Mouse (Mus musculus) induced T-regulatory cell, adult 2 months (primary cell): ENCODE results near the gene Cyp4f18.
"Not testable (repeated sequence)": the region's sequence is repeated elsewhere in the genome, so short reads cannot be mapped to it uniquely, and the experiment has no call there.

Experiments
- DNase-seq: peaks from one replicate; pipeline ENCODE4 v3.0.0-alpha.2; 2012; ENCODE audit warnings: low read depth

Cyp4f18 gene

DNA sequence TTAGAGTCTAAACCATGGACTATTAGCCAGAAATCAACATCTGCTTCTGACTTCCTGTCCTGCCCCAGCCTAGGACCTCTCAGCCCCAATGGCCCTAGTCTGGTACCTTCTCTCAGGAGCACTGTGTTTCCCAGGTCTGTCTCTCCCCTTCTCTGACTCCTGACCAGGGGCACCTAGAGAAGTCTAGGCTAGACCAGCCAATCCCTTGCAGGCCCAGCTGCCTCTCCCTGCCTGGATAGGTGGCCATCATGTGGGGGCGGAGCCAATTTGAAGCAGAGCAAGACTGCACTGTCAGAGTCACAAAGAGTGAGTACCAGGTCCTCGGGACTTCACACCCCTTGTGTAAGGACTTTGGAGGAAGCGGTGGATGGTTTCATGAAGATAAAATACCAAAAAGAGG, at the start of gene Cyp4f18:
Gene Cyp4f18 (minus strand): TSS at position 154 of the 400 bp plus-strand sequence.
- no peak for DNase-seq

GRCm38 (mm10) chr8:72057643-72058042, 48.2 kb upstream of the Cyp4f18 start:
- not testable (repeated sequence) for DNase-seq

GRCm38 (mm10) chr8:72054633-72055032, 45.2 kb upstream of the Cyp4f18 start:
- DNase-seq = not testable (repeated sequence)

GRCm38 (mm10) chr8:72042493-72042892, 33.1 kb upstream of the Cyp4f18 start:
- DNase-seq = no peak

- DNase-seq = not testable (repeated sequence)
Observed at GRCm38 (mm10) chr8:72040918-72041317, 31.5 kb upstream of the Cyp4f18 start, which contains the start of gene Olfr372. Gene Olfr372, plus strand, starts transcription at chr8:72041218.

- DNase-seq = peak; percentile 27
Observed at GRCm38 (mm10) chr8:72032926-72033325, 23.5 kb upstream of the Cyp4f18 start.

DNA sequence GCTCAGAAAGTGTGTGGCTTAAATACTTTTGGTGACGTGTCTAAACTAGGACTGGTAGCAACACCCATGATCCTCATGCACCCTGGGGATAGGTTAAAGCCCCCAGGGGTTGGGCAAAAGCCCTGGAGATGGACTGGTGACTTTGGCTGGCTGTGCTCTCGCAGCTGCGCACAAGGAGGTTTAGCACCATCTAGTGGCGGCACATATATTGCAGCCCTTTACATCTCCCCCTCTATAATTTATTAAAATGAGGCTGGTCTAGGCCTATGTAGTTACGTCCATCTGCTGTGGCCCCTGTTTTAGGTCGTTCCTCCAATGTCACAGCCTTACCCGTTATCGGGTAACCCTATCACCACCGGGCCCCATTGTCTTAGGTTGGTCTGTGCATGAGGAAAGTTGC, 15.5 kb upstream of the Cyp4f18 start:
- DNase-seq = not testable (repeated sequence)

GRCm38 (mm10) chr8:72019816-72020215, 10.4 kb upstream of the Cyp4f18 start:
- DNase-seq = no peak

DNA sequence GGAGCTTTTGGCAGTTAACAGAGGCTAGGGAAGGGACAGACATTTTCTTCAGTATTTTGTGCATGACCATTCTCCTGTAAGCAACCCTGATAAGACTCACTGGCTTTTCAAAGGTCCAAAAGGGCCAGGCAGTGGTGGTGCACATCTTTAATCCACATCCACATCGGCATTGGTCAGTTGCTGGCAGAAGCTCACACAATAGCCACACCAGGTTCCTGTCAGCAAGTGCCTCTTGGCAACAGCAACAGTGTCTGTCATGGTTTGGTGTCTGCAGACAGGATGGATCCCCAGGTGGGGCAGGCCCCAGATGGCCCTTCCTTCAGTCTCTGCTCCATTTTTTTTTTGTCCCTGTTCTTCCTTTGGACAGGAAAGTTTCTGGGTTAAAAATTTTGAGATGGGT, 9.6 kb upstream of the Cyp4f18 start:
- DNase-seq = not testable (repeated sequence)

GRCm38 (mm10) chr8:72018141-72018540, 8.7 kb upstream of the Cyp4f18 start:
- no peak for DNase-seq

DNA sequence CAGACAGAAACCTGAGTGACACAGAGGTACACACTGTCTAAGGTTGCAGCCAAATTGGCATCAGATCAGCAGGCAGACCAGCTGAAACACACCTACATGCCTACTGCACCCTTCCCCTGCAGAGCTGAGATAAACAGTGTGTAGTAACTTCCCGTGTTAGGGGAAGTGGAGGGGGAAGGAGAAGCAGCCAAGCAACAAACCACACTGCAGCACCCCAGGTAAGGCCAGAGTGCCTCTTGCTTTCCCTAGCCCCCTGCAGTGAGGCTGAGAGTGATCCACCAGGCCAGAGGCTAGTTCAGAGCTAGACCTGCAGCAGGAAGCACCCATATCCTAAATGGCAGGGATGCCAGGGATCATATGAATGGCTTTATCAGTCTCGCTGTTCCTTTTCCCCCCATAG, 7.9 kb upstream of the Cyp4f18 start:
- not testable (repeated sequence) for DNase-seq

GRCm38 (mm10) chr8:72013506-72014228, 4.2 kb upstream of the Cyp4f18 start:
- not testable (repeated sequence) for DNase-seq

GRCm38 (mm10) chr8:72008134-72008641, 1.2 kb downstream of the Cyp4f18 start:
- DNase-seq = no peak

DNA sequence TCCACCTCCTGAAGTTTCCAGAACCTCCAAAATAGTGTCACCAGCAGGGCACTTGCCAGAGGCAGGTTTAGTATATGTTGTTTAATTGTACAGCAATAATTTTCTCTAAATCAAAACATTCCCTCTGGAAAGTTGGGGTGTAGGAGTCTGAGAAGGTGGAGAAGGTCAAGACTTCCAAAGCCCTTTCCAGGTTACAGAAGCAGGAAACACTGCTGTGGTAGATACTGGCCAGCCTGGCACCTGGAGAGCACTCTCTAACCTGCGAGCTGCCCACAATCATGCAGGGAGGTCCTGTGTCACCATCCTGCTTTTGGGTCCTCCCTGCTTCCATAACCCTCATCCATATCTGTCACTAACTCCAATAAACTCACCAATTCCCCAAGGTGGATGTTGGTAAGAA, 2.7 kb downstream of the Cyp4f18 start:
- no peak for DNase-seq

DNA sequence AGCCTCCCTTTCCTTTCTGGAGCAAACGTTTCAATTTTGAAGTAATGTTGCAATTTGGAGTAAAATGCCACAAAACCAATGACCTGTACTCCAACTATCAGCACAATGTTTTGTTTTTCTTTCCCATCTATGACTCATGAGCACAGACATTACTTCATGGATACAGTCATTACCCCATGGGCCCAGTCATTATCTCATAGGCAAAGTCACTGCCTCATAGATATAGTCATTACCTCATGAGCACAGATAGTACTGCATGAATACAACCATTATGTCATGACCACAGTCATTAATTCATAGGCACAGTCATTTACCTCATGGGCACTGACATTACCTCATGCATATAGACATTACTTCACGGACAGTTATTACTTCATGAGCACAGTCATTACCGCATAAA, 3.5 kb downstream of the Cyp4f18 start:
- DNase-seq = no peak

- DNase-seq = no peak
Observed at GRCm38 (mm10) chr8:72002942-72003341, 6.5 kb downstream of the Cyp4f18 start.

DNA sequence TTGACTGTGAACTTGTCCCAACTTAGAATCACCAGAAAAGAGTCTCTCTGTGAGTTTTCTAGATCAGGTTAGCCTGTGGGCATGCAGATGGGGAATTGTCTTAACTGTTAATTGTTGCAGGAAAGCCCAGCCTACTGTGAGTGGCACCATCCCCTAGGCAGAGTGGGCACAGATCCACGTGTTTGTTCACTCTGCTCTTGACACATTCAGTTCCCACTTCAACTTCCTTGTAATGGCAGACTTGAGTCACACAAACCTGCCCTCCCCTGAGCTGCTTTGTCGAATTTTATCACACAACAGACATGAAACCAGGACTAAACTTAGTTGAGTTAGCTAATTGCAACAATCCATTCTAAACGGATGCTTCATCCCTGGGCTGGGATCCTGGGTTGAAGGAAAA, 9.2 kb downstream of the Cyp4f18 start:
- DNase-seq = no peak

DNA sequence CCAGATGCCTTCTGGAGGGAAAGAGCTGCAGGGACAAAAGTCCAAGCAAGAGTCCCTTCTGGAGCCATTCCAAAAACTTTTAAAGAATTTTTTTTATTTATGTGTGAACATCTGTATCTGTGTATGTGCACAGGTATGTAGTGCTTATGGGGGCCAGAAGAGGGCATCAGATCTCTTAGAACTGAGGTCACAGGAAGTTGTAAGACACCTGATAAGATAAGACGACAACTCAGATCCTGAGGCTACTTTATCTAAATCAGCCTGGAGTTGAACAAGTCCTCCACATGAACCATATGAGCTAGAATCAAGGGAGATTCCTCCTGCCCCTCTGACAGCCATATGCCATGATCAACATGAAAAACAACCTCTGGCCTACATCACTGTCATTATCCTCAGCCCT, 10.0 kb downstream of the Cyp4f18 start:
- DNase-seq = no peak

DNA sequence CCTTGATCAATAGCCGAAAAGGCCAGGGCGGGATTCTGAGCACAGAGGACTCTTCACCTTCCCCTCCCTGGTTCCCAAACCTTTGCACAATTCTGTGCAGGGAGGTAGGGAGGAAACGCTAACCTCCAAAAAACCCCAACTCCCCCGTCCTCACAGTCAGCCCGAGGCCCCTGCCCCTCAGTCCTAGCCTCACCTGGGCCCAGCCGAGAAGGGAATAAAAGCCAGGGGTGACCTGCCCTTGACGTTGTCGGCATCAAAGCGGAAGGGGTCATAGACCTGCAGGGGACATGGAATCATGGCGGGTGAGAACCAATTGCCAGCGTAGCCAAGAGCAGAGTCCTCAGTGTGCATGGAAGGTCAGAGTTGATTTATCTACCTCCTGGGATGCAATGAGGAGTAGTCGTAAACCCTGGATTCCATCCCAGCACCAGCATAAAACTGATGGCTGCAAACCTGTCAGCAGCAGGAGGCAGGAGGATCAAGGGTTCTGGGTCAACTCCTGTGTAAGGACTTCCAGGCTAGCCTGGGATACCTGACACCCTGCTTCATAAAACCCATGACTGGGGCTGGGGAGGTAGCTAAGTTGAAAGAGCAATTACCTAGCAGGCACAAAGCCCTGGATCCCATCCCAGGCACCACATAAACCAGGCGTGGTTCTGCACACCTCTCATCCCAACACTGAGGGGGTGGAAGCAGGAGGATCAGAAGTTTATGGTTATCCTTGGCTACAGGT, 20.4 kb downstream of the Cyp4f18 start:
- no peak for DNase-seq

DNA sequence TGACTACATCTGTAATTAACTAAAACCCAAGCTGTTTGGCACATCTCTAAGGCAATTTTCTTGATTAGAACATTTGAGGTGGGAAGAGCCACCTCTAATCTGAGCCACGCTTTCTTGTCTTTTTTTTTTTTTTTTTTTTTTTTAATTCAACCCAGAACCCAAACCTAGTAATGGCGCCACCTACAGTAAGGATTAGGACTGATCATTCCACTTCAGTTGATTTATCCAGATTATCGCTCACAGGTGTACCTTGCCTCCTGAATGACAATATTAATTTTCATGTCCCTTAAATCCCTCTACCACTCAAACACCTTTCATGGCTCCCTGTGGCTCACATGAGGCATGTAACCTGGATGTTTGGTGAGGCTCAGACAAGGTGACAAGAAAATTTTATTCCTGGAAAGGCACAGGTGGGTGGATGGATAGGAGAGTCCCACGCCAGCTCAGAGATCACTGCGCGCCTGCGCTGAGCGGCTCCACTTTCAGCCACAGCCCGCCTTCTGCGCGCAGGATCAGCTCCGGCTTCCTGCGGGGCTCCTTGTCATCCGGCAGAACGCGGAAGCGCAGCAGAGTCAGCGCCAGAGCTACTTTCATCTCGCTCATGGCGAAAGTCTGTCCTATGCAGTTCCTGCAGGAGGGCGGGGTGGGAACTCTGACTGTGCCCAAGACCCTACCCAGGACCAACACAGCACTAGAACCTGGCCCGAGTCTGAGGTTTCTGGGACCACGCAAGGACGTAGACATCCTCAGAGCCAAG, 21.1 kb downstream of the Cyp4f18 start:
- DNase-seq = peak; percentile 66

- DNase-seq = peak; percentile 13
Observed at GRCm38 (mm10) chr8:71984601-71985000, 24.8 kb downstream of the Cyp4f18 start.

DNA sequence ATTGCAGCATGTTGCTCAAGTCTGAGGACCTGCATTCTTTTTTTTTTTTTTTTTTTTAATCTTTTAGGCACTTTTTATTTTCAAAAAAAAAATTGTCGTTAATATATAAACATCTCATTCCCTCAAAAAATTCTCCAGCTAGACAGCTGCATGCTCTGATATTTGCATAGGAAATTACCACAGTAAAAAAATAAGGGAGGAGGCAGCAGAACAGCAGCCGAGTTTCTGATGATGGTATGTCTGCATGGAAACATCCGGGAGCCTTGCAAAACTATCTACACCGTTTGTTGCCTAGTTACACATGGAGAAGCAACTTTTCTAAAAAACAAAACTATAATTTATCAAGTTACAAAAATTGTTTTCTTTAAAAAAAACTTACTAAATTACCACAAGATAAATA, 28.0 kb downstream of the Cyp4f18 start:
- DNase-seq = no peak
